Mouse (Mus musculus) adrenal gland, postnatal 36 days (tissue): Measurements from ENCODE around the gene Zfp652. TPM values are rescaled to one million over a fixed set of nuclear protein-coding genes. Genes with fewer than 3 reads are reported as not detected.
A peak's percentile ranks its signal among the peaks of the same experiment; 100 is the strongest.

ENCODE experiments used
- DNase-seq, 2 experiments: peaks; one replicate each; pipeline ENCODE4 v3.0.0; 2021; ENCODE audit warnings: mixed read lengths in 1 of 2
- total RNA-seq, 2 experiments: library from RNA; stranded (reverse); gene quantifications; 2 replicates each; pipeline ENCODE4 v1.2.3; 2021

The Zfp652 gene
- total RNA-seq, 2 experiments from 2014 or later, result 40.2 to 47.4 TPM

DNA sequence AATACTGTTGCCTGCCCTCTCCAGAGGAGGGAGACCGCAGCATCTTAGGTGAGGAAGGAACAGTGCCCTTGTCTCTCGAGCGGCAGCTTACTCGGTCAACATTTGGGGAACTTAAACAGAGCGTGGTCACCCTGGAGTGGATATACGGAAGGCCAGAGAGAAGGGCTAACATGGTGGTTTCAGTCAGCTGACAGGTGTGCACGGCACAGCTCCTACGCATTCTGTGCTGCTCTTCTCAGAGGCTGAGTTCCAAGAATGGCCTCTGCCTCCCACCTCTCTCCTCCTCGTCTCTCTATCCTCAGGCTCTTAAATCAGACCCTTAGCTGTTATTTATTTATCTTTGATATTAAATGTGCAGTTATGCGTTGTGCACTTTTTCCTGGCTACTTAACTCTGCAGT lies 52.9 kb downstream of the Zfp652 start:
- no peak for DNase-seq

- DNase-seq, result no peak
Observed at GRCm38 (mm10) chr11:95768244-95768643, 55.8 kb downstream of the Zfp652 start.

- DNase-seq, result no peak
Observed at GRCm38 (mm10) chr11:95769208-95769607, 56.7 kb downstream of the Zfp652 start.

- DNase-seq, result no peak
Observed at GRCm38 (mm10) chr11:95770720-95771364, 58.4 kb downstream of the Zfp652 start.

- DNase-seq, result no peak
Observed at GRCm38 (mm10) chr11:95771665-95772064, 59.2 kb downstream of the Zfp652 start.

- no peak for DNase-seq
Observed at GRCm38 (mm10) chr11:95773264-95773663, 60.8 kb downstream of the Zfp652 start.

DNA sequence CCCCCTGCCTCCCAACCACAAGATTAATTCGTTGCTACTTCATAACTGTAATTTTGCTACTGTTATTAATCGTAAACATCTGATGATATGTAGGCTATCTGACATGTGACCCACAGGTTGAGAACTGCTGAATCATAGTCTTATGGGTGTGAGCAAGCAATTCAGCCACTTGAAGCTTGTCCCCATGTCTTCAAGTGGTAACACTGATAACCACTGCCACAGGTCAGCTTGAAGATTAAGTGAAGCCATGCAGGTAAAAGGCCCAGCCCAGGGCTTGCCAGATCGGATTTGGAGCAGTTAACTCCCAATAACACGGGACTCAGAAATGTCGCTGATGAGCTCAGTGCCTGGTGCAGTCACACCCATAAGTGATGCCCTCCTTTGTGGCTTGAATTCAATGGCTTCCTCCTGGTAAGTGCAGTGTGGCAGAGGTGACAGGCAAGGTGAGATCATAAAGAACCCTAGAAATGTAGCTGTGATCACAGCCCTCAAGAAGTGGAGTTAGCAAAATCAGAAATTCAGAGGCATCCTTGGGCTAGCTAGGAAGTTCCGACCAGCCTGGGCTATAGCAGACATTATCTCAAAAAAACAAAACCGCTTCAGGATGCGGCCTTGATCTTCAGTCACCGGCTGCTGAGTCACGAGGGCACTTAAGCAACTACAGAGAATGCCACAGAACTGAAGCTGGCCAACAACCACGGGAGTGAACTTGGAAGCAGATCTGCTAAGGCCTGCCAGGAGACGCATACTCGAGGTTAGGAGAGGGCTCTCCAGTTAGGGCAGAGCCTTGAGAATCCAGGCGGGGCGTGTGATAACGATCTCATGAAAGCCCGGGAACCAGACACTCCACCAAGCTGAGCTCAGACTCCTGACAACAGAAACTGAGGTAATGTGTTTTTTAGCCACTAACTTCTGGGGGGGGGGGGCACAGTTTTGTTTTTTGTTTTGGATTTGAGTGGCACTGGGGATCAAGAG lies 65.1 kb downstream of the Zfp652 start:
- peak; percentile 88 to 91 for DNase-seq

- peak; percentile 41 to 57 for DNase-seq
Observed at GRCm38 (mm10) chr11:95778831-95779251, 66.4 kb downstream of the Zfp652 start.

DNA sequence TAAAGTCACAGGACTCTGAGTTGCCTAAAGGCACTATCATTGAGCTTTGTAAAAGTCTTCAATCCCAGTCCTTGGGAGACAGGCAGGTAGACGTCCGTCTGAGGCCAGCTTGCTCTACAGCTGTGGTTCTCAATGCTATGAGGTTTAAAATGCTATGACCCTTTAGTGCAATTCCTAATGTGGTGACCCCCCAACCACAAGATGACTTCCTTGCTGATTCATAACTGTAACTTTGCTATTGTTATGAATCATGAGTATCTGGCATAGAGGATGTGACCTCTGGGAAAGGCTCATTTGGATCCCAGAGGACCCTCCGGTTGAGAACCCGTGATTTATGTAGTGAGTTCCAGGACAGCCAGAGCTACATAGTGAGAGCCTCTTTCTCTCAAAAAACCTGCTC lies 66.9 kb downstream of the Zfp652 start:
- DNase-seq, result no peak

GRCm38 (mm10) chr11:95780480-95780879 lies 68.0 kb downstream of the Zfp652 start:
- DNase-seq, result no peak

DNA sequence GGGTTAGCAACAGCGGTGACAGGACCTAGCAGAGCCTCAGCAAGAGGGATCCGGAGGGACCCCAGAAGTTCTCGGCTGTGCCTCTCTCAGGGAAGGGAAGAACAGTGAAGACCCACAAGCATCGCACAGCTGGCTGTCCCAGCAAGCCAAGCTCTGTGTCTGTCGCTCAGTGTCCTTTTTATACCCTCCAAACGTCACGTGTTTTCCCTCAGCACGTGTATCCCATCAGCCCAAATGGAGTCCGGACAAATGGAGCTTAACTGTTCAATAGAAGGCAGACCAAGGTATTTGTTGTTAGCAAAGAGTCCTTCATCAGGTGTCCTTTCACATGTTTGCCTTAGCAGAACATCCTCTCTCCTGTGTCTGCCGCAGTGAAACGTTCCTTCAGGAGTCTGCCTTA lies 69.1 kb downstream of the Zfp652 start:
- no peak for DNase-seq

- DNase-seq, result no peak
Observed at GRCm38 (mm10) chr11:95783457-95783856, 71.0 kb downstream of the Zfp652 start.

- DNase-seq, result no peak
Observed at GRCm38 (mm10) chr11:95783958-95784357, 71.5 kb downstream of the Zfp652 start.

DNA sequence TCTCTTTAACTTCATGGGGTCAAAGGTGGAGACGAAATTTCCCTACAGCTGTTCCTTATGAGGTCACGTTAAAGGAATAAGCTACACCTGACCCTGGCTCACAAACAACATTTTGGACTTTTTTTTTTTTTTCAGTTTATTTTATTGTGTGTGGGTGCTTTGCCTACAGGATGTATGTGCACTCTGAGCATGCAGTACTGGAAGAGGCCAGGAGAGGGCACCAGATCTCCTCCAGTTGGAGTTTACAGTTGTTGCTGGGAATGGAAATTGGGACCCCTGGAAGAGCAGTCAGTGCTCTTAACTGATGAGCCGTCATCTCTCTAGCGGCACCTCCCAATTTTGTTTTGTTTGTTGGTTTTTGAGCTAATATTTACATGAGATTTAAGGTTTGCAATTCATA lies 73.2 kb downstream of the Zfp652 start:
- DNase-seq, result no peak

GRCm38 (mm10) chr11:95786511-95786910 lies 74.0 kb downstream of the Zfp652 start:
- DNase-seq, result no peak

- peak; percentile 35 to 44 for DNase-seq
Observed at GRCm38 (mm10) chr11:95789451-95789891, 77.0 kb downstream of the Zfp652 start.

- no peak for DNase-seq
Observed at GRCm38 (mm10) chr11:95791787-95792186, 79.3 kb downstream of the Zfp652 start.

GRCm38 (mm10) chr11:95792950-95793509 lies 80.6 kb downstream of the Zfp652 start:
- no peak for DNase-seq

DNA sequence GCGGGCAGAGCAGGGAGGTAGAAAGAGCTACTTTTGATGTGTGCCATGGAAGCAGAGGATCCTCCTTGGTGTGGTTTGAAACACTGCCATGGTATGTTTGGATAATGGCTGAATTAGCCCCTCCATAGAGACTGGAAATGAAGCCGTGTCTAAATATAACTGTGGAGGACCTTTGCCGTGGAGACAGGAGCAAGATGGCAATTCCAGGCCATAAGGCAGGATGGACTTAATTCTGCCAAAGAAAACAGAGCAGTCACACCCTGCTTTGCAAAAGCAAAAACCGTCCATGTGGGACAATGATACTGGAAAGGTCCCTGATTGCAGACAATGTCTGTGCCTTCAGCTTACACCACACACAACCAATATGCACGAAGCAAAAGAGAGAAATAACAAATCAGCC lies 81.7 kb downstream of the Zfp652 start:
- DNase-seq, result no peak

GRCm38 (mm10) chr11:95795582-95795981 lies 83.1 kb downstream of the Zfp652 start:
- no peak for DNase-seq

DNA sequence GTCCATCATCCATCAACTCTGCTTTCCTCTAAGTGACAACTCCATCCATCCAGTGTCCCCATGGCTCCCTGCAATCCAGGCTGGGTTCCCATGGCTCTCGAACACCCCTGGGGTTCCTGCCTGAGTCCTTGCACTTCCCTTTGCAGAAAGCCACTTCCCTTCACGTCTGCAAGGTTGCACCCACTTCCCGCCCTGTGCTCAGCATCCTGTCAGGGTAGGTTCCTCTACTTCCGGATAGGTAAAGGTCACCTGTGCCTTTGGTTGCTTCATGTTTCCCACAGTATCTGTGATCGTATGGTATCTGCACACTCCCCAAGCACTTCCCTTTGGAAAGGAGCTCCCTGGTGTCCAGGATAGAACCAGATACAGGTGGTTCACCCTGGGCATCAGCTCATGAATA lies 92.5 kb downstream of the Zfp652 start:
- no peak for DNase-seq

GRCm38 (mm10) chr11:95805527-95805926 lies 93.1 kb downstream of the Zfp652 start:
- DNase-seq, result peak; percentile 77 to 78

DNA sequence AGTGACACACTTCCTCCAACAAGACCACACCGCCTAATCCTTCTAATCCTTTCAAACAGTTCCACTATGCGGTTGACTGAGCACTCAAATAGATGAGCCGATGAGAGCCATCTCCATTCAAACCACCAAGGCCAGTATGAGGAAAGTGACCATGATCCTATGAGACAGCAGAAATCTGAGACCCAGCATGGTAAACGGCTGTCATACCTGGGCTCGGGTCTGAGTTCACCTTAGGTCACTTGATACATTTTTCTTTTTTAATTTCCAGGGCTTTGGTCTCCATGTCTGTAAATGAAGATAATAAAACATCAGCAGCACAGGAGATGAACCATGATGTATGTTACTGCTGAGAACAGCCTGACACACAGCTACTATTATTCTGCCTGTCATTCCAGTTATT lies 95.4 kb downstream of the Zfp652 start:
- DNase-seq, result no peak
